Mouse (Mus musculus) layer of hippocampus, adult 9-10 months (tissue): ENCODE results near the gene Odf2.
"Not testable (repeated sequence)": the region's sequence is repeated elsewhere in the genome, so short reads cannot be mapped to it uniquely, and the experiment has no call there.

Source experiments
- DNase-seq: peaks from one replicate; pipeline ENCODE4 v3.0.0; 2022; ENCODE audit warnings: low spot score

Odf2 gene

GRCm38 (mm10) chr2:29869646-29870451 lies 19.2 kb upstream of the Odf2 start:
- DNase-seq, result no peak

- no peak for DNase-seq
These were observed 16.3 kb upstream of the Odf2 start for GRCm38 (mm10) chr2:29872581-29873295.

- DNase-seq, result no peak
These were observed 15.2 kb upstream of the Odf2 start for GRCm38 (mm10) chr2:29873801-29874200.

GRCm38 (mm10) chr2:29878061-29878460 lies 11.0 kb upstream of the Odf2 start:
- no peak for DNase-seq

GRCm38 (mm10) chr2:29879191-29879590 lies 9.8 kb upstream of the Odf2 start:
- no peak for DNase-seq

GRCm38 (mm10) chr2:29879964-29880830 lies 8.8 kb upstream of the Odf2 start:
- no peak for DNase-seq

- not testable (repeated sequence) for DNase-seq
These were observed 2.2 kb upstream of the Odf2 start for GRCm38 (mm10) chr2:29886659-29887292.

GRCm38 (mm10) chr2:29889991-29890833 lies 1.2 kb downstream of the Odf2 start:
- DNase-seq, result peak; percentile 48

- DNase-seq, result no peak
These were observed 2.8 kb downstream of the Odf2 start for GRCm38 (mm10) chr2:29891773-29892172.

GRCm38 (mm10) chr2:29896071-29896470 lies 7.0 kb downstream of the Odf2 start:
- DNase-seq, result no peak

- no peak for DNase-seq
These were observed 8.3 kb downstream of the Odf2 start for GRCm38 (mm10) chr2:29897366-29897765.

- DNase-seq, result no peak
These were observed 9.1 kb downstream of the Odf2 start for GRCm38 (mm10) chr2:29898081-29898480.

GRCm38 (mm10) chr2:29902194-29902593 lies 13.2 kb downstream of the Odf2 start:
- no peak for DNase-seq

GRCm38 (mm10) chr2:29908171-29908570 lies 19.1 kb downstream of the Odf2 start:
- not testable (repeated sequence) for DNase-seq

- DNase-seq, result no peak
These were observed 21.0 kb downstream of the Odf2 start for GRCm38 (mm10) chr2:29910042-29910441.

- no peak for DNase-seq
These were observed 28.6 kb downstream of the Odf2 start for GRCm38 (mm10) chr2:29917621-29918020.

- DNase-seq, result no peak
These were observed 33.0 kb downstream of the Odf2 start for GRCm38 (mm10) chr2:29922011-29922410.

GRCm38 (mm10) chr2:29926542-29926941 lies 37.5 kb downstream of the Odf2 start:
- DNase-seq, result no peak

- DNase-seq, result peak; percentile 18
These were observed 41.5 kb downstream of the Odf2 start for GRCm38 (mm10) chr2:29930506-29930905.

- DNase-seq, result no peak
These were observed 42.2 kb downstream of the Odf2 start for GRCm38 (mm10) chr2:29931194-29931593.
